Comparison of ENCODE assay signal across 14 mouse cellular contexts in genomic region chr11:55069023-55069422, GRCm38 (mm10). TPM values are rescaled to one million over a fixed set of nuclear protein-coding genes. Genes with fewer than 3 reads are reported as not detected.
A peak's percentile ranks its signal among the peaks of the same experiment; 100 is the strongest.
DNase-seq lines count a peak whose midpoint lies in the region; ATAC-seq and TF ChIP-seq lines count a peak whose summit lies in the region.
"Had no signal": no experiment of that assay in that cellular context is flagged by ENCODE, and none has a peak within 500 bp of the region (broad histone marks: within the 10 kb centered on the region; RNA-seq: fewer than 3 reads in every experiment).

No protein-coding gene starts in this region.

- H3K4me2 ChIP-seq in heart, embryonic 14.5 days (ENCODE audit: low read length) = no peak overlapping the region
- H3K4me2 ChIP-seq: embryonic facial prominence, embryonic 15.5 days had no signal

- no peaks in the 10 kb centered on the region for H3K9me3 ChIP-seq in heart, embryonic 10.5 days
- H3K9me3 ChIP-seq in heart, embryonic 14.5 days (ENCODE audit: control insufficient read depth, low read length) = no peaks in the 10 kb centered on the region
- H3K9me3 ChIP-seq: embryonic facial prominence, embryonic 15.5 days had no signal

- H3K27me3 ChIP-seq in heart, embryonic 10.5 days (ENCODE audit: insufficient read depth, poor library complexity, severe bottlenecking) = no peaks in the 10 kb centered on the region
- H3K27me3 ChIP-seq in thymus, adult 2 months (ENCODE audit: control insufficient read depth, insufficient read depth, low read length) = no peaks in the 10 kb centered on the region
- no peaks in the 10 kb centered on the region for H3K27me3 ChIP-seq in heart, embryonic 14.5 days (ENCODE audit: control insufficient read depth, insufficient read depth, low read length)
- H3K27me3 ChIP-seq: embryonic facial prominence, embryonic 15.5 days had no signal

- TF ChIP-seq POLR2A in thymus, adult 2 months (IDR thresholded peaks at IDR 0.05; ENCODE audit: control insufficient read depth, extremely low read depth, insufficient read depth, low read length, poor library complexity) = no peak

- no peak overlapping the region for H3K4me3 ChIP-seq in heart, embryonic 10.5 days
- no peak overlapping the region for H3K4me3 ChIP-seq in thymus, adult 2 months (ENCODE audit: control insufficient read depth, insufficient read depth, low read length)
- H3K4me3 ChIP-seq in heart, embryonic 14.5 days (ENCODE audit: control insufficient read depth in 1 of 2, insufficient read depth in 1 of 2, low read depth in 1 of 2, low read length in 2 of 2) = no peak overlapping the region
- H3K4me3 ChIP-seq: embryonic facial prominence, embryonic 15.5 days had no signal

- intact Hi-C loops in heart, postnatal 25 days (cut with DNase I) = no loop called here

- DNase-seq in heart, embryonic 10.5 days (ENCODE audit: low spot score) = peak; percentile 81
- DNase-seq in heart, postnatal 25 days (ENCODE audit: low spot score) = no peak
- DNase-seq in thymus, adult 2 months = peak; percentile 33
- no peak for DNase-seq in thymus, postnatal 4 days
- DNase-seq in liver = no peak
- DNase-seq in cerebellum, adult 11-12 months = no peak
- DNase-seq in ovary, postnatal 14 days (ENCODE audit: low spot score) = no peak
- DNase-seq: gastrocnemius, postnatal 14 days; layer of hippocampus, postnatal 36 days; right cerebral cortex, adult 18-20 months had no signal

- H3K9ac ChIP-seq in heart, embryonic 14.5 days (ENCODE audit: low read length) = no peak overlapping the region; the same call in 1 of the 2 replicates
- H3K9ac ChIP-seq: embryonic facial prominence, embryonic 15.5 days; liver, embryonic 14.5 days had no signal

- peaks cover 17% of the 10 kb centered on the region for H3K4me1 ChIP-seq in heart, embryonic 10.5 days
- peaks cover 21% of the 10 kb centered on the region for H3K4me1 ChIP-seq in thymus, adult 2 months (replicated peaks; ENCODE audit: control insufficient read depth, insufficient read depth, low read length)
- H3K4me1 ChIP-seq in heart, embryonic 14.5 days (ENCODE audit: control insufficient read depth in 2 of 2, insufficient read depth in 2 of 2, low read length in 2 of 2) = peaks cover 9 to 25% of the 10 kb centered on the region in 2 experiments

- no peak for TF ChIP-seq CTCF in thymus, adult 2 months (IDR thresholded peaks at IDR 0.05; ENCODE audit: borderline replicate concordance, control insufficient read depth, extremely low read depth, insufficient read depth, low read length, poor library complexity)

- WGBS in heart, embryonic 10.5 days = 35% methylated on average over 2 of the region's 2 CpGs
- WGBS in thymus, adult 2 months = 50% methylated on average over 2 of the region's 2 CpGs
- WGBS in heart, embryonic 14.5 days = 15% methylated on average over 2 of the region's 2 CpGs

- H3K36me3 ChIP-seq in heart, embryonic 10.5 days = no peaks in the 10 kb centered on the region
- no peaks in the 10 kb centered on the region; the same call in 1 of the 2 replicates for H3K36me3 ChIP-seq in thymus, adult 2 months (ENCODE audit: control insufficient read depth, insufficient read depth, low read length)
- H3K36me3 ChIP-seq in heart, embryonic 14.5 days (ENCODE audit: control insufficient read depth, insufficient read depth, low read length) = 0 out of 2 replicates have a peak, but pooled peaks cover 6% of the 10 kb centered on the region
- H3K36me3 ChIP-seq: embryonic facial prominence, embryonic 15.5 days had no signal

- no peak for ATAC-seq in heart, embryonic 14.5 days (ENCODE audit: insufficient number of reproducible peaks, insufficient read depth, low FRiP score, low read depth)
- ATAC-seq: intestine, postnatal 0 days had no signal

- peak overlapping the region; percentile 79 for H3K27ac ChIP-seq in heart, embryonic 10.5 days
- no peak overlapping the region for H3K27ac ChIP-seq in thymus, adult 2 months (ENCODE audit: control insufficient read depth, insufficient read depth, low read length)
- H3K27ac ChIP-seq in heart, embryonic 14.5 days (replicated peaks in 1 of 2; ENCODE audit: control insufficient read depth in 1 of 2, insufficient read depth in 1 of 2, low read depth in 2 of 2, low read length in 2 of 2) = peak overlapping the region; percentile 65 to 83
- H3K27ac ChIP-seq: embryonic facial prominence, embryonic 15.5 days; liver, embryonic 14.5 days had no signal

RNA-seq across cellular contexts. Expression of gene Ccdc69, which starts 8.9 kb away (rescaled TPM):
- 10.4 and 17.5 TPM in 2 replicates for polyA plus RNA-seq in heart, embryonic 10.5 days (2016; fragmentation: Nextera tagmentation; extraction: Ambion mirVana)
- total RNA-seq in heart, postnatal 25 days (2021) = 10 to 100 TPM; 11.4 to 13.4 TPM
- polyA plus RNA-seq in thymus, adult 2 months (2012; rRNA removed) = 13.9 and 16.5 TPM in 2 replicates
- polyA plus RNA-seq in heart, embryonic 14.5 days (2014; fragmentation: Nextera tagmentation; extraction: Ambion mirVana) = 25.6 and 26.7 TPM in 2 replicates

RNA-seq across cellular contexts. Expression of gene Gm2a, which starts 28.9 kb away (rescaled TPM):
- polyA plus RNA-seq in heart, embryonic 10.5 days (2016; fragmentation: Nextera tagmentation; extraction: Ambion mirVana) = 33.5 and 52.0 TPM in 2 replicates
- 10 to 100 TPM; 10.6 to 10.9 TPM for total RNA-seq in heart, postnatal 25 days (2021)
- polyA plus RNA-seq in thymus, adult 2 months (2012; rRNA removed) = 37.2 and 39.9 TPM in 2 replicates
- 48.2 and 55.7 TPM in 2 replicates for polyA plus RNA-seq in heart, embryonic 14.5 days (2014; fragmentation: Nextera tagmentation; extraction: Ambion mirVana)

RNA-seq across cellular contexts. Expression of gene Anxa6, which starts 35.8 kb away (rescaled TPM):
- polyA plus RNA-seq in heart, embryonic 10.5 days (2016; fragmentation: Nextera tagmentation; extraction: Ambion mirVana) = 255 and 342 TPM in 2 replicates
- total RNA-seq in heart, postnatal 25 days (2021) = 100 to 1,000 TPM; 240 to 246 TPM
- 121 and 130 TPM in 2 replicates for polyA plus RNA-seq in thymus, adult 2 months (2012; rRNA removed)
- polyA plus RNA-seq in heart, embryonic 14.5 days (2014; fragmentation: Nextera tagmentation; extraction: Ambion mirVana) = 369 and 384 TPM in 2 replicates

Comparison
In these comparisons a context has a peak if more than half of its experiments do, and no peak if none do; other contexts are left out.
1. DNase-seq: peak in heart, embryonic 10.5 days (single experiment) and thymus, adult 2 months (single experiment); none in heart, postnatal 25 days (single experiment), thymus, postnatal 4 days (single experiment), liver (single experiment), cerebellum, adult 11-12 months (single experiment) and ovary, postnatal 14 days (single experiment).